Mouse (Mus musculus) urinary bladder, adult 2 months (tissue): ENCODE data around the gene Atp2b1. TPM values are rescaled to one million over a fixed set of nuclear protein-coding genes. Genes with fewer than 3 reads are reported as not detected.

ENCODE experiments used
- DNase-seq: peaks from one replicate; pipeline ENCODE4 v3.0.0; 2022; ENCODE audit warnings: low spot score
- polyA plus RNA-seq: library from polyadenylated mRNA; depleted of rRNA; stranded (reverse); fragments of >200 nt; gene quantifications from 2 replicates; pipeline ENCODE4 v1.2.3, GENCODE M21; 2012; rRNA removed

The Atp2b1 gene
- polyA plus RNA-seq, 1 experiment: 38.5 TPM

- no peak for DNase-seq
Observed at GRCm38 (mm10) chr10:99033830-99034828, 119.9 kb downstream of the Atp2b1 start.

DNA sequence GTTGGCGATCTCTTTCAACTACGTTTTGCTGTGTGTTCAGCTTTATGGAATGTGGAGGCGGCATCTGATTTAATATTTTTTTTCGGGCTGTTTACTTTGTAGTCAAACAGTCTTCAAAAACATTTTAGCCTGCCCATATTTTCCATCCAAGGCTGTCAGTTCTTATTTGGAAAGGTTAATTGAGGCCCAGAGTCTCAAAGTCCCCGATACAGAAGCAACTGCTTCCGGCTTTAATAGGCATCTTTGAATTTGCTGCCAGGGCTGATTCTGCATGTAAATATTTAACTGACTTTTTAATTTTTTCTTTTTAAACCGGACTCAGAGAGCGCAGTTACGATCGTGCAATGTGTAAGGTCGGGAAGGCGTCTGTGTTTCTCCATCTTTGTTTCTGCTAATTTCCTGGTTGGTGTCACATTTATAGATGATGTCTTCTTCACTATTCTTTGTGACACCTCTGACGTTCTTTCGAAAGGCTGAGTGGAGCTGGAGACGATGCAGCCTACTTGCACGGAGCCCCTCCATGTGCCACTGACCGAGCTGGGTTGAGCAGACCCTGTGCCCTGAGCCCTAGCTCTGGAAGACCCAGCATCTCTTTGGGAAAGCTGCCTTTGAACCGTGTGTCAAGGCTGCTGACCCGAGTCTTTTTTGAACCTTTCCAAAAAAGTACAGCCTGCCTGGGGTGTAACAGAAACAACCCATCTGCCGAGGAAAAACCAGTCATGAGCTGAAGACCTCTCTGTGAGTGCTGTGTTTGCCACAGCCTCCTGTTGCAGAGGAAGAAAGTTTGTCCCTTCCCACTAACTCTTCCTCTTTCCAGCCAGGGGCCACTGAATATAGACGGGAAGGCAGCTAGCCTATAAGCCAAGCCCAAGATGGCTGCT is 123.2 kb downstream of the Atp2b1 start:
- no peak for DNase-seq

GRCm38 (mm10) chr10:99038866-99039265 is 124.7 kb downstream of the Atp2b1 start:
- no peak for DNase-seq

DNA sequence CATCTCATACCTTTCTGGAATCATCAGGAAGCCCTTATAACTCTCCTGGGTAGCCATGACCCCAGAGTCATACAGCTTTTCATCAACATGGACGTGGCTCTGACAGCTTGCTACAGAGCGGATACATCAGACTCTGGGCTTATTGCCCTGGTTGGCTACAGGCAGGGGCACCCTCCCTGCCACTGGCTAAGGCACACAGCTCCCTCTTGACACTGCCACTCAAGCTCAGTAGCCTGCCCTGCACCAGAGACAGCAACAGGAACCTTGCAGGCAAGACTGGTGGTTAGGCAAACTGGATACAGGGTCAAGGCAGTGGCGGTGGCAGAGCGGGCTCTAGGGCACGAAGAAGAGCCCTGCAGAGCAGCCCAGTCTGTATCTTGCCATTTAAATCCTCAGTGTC is 126.0 kb downstream of the Atp2b1 start:
- DNase-seq: no peak

- DNase-seq: no peak
Observed at GRCm38 (mm10) chr10:99046756-99047550, 132.7 kb downstream of the Atp2b1 start.

DNA sequence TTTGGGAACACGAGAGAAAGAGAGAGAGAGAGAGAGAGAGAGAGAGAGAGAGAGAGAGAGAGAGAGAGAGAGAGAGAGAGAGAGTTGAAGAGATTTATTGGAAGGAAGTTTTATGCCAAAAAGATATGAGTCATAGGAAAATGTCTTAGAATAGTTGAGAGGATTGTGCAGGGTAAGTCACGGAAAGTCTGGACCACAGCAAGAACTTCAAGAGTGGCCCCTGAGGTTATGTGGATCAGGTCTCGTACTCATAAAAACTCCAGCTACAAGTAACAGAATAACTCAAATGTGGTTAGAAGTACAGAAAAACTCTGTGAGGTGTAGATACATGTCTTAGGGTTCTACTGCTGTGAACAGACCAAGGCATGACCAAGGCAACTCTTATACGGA is 133.3 kb downstream of the Atp2b1 start:
- DNase-seq: no peak

DNA sequence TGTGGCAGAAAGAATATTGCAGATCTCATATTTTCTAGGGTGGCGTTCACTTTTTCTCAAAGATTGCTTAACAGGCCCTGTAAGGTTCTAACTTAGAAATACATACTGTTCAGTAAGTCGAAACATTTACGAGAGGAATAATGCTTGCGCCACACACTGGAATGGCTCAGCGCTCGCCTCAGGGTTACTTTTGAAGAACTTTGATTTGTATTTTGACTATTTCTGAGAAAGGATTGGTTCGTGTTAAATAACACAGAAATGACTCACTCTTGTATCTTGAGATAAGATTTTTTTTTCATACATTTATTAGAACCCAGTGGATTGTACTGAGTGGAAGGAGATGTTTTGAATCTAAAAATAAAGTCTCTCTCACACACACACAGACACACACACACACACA is 135.9 kb downstream of the Atp2b1 start:
- no peak for DNase-seq

GRCm38 (mm10) chr10:99053111-99053510 is 138.9 kb downstream of the Atp2b1 start:
- DNase-seq: no peak

DNA sequence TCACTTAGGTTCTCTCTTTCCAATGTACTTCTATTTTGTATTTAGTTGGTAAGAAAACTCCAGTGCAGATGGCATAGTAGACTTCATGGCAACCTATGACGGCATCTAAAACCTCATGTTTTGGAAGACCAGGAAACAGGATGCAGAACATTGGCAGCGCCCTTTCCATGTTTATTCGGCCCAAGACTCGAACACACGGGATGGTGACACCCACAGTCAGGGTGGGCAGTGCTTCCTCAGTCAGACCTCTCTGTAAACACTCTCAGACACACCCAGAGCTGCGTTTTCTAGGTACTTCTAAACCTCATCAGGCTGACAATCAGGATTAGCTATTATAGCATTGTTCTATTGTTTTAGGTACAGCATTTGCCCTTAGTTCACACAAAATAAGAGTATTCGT is 146.4 kb downstream of the Atp2b1 start:
- DNase-seq: no peak

DNA sequence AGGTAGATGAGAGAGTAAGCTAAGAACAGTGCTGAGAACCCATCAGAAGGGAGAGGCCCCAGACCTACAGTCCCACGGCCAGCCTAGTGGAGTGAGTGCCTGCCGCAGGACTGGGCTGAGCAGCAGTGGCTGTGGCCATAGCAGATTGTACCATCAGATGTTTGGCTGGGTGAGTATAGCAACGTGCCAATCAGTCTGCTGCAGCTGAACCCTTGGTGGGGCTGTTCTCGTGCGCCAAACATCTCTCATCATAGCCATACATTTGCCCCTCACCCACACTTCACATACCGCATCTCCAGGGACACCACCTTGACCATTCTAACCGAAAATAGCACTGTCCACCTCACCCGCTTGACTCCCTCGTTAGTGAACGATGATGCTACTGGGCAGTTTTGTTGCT is 147.2 kb downstream of the Atp2b1 start:
- no peak for DNase-seq

DNA sequence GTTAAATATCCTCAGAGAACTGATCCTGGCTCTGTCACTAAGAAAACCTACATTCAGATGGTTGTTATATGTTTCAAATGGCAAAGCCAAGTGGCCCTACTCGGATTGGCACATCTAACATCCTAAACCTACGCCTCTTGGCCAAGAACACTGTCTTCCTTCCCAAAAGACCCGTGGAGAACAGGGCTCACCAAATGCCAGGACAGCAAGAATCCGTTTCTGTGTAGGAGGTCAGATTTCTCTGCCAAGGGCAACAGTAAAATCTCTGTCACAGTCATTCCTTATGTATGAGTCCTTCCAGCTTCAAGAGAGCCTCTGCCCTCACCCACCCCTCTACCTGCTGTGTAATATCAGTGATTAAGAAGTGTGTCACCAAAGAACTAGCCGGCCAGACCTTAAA is 148.3 kb downstream of the Atp2b1 start:
- DNase-seq: no peak

Other genes starting within 250 kb of the Atp2b1 start
- gene Poc1b, start 192.6 kb downstream of the Atp2b1 start, polyA plus RNA-seq: 16.6 and 19.3 TPM in 2 replicates
- 4.8 and 8.2 TPM in 2 replicates for gene Galnt4, start 193.8 kb downstream of the Atp2b1 start, polyA plus RNA-seq
- not detected in 2 replicates for gene Phxr2, start 211.9 kb downstream of the Atp2b1 start, polyA plus RNA-seq